Mouse (Mus musculus) central nervous system, embryonic 14 days (tissue): Measurements from ENCODE around the gene Rhobtb3. TPM values are rescaled to one million over a fixed set of nuclear protein-coding genes. Genes with fewer than 3 reads are reported as not detected.

Source experiments
- polyA plus RNA-seq: library from polyadenylated mRNA; depleted of rRNA; stranded (reverse); fragments of >200 nt; gene quantifications from 2 replicates; pipeline ENCODE4 v1.2.3, GENCODE M21; 2012; rRNA removed

The Rhobtb3 gene
- polyA plus RNA-seq, result 22.8 and 23.8 TPM in 2 replicates

DNA sequence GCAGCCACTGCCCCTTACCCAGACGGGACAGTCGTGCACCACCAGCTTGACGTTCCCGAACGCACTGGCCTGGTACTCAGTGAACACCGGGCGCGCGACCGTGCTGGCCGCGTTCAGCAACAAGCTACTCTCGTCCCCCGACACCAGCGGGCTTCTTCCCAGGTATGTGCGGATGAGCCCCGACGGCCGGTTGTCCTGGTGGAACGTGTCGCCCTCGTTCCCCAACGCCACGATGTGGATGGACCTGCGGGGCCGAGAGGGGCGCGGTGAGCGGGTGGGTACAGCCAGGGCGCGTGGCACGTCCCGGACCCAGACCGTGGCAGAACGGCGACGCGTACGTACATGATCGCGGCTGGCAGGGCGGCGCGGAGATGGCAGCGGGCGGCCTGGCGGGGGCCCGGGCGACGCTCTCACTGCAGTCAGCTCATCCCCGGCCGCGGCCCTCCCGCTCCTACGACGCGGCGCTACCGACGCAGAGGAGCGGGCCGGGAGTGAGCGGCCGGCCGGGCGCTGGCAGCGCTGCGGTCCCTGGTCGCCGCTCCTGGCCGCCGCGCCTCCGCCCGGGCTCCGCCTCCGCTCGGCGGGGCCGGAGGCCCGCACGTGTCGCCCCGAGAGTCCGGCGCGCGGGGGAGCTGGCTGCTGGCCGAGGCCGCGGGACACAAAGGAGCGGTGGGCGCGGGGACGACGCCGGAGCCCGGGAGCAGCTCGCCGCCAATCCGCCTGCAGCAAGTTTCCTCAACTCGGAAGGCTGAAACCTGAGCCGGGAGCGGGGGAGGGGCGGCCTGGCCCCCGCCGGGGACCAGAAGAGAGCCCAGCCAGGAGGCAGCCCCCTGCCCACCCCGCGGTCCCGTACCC is at the start of gene Rhobtb3:
Rhobtb3 (minus strand) TSS at position 737 of the 855 bp plus-strand sequence.

GRCm38 (mm10) chr13:75966850-75967249 is 23.1 kb upstream of the Rhobtb3 start, which contains the start of gene Spata9:
Gene Spata9 (plus strand): TSS chr13:75967150.

DNA sequence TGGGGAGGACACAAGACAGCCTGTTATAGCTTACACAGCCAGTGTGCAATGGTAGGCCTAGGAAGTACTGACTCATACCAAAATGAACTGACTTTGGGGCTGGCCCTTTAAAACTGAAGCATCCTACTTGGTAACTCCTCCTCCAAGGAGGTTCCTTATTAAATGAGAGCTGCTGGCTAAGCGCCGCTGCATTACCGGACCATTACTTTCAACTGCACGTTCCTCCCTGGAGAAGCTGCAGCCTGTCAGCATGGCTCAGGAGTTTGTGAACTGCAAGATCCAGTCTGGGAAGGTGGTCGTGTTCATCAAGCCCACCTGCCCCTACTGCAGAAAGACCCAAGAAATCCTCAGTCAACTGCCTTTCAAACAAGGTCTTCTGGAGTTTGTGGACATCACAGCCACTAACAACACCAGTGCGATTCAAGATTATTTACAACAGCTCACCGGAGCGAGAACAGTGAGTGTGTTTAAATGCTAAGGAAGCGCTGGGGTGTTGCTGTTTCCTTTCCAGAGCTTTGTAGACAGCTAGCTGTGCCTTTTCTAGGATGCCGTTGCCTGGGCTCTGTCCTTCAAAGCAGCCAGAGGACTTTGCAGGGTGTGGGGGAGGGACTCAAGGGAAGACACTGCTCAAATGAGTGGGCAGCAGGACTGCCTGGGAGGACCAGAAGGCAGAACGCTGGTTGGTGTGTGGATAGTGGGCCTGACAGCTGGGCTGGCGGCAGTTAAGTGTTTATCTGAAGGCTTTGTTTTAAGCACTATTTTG is 103.8 kb downstream of the Rhobtb3 start, which contains the start of gene Glrx:
Glrx (plus strand) TSS at position 150 of the 763 bp plus-strand sequence.

Other genes starting within 250 kb of the Rhobtb3 start
- gene Ell2, start 237.2 kb downstream of the Rhobtb3 start, polyA plus RNA-seq, result 1.5 and 3.0 TPM in 2 replicates
- 30.0 and 30.3 TPM in 2 replicates for gene Glrx, start 104.1 kb downstream of the Rhobtb3 start, polyA plus RNA-seq
- 0.41 and 0.64 TPM in 2 replicates for gene Spata9, start 23.2 kb upstream of the Rhobtb3 start, polyA plus RNA-seq
- 12.4 and 13.3 TPM in 2 replicates for gene Rfesd, start 74.8 kb upstream of the Rhobtb3 start, polyA plus RNA-seq
- gene Gpr150, start 113.1 kb upstream of the Rhobtb3 start, polyA plus RNA-seq, result 0.95 and 1.1 TPM in 2 replicates
- 4.4 and 4.5 TPM in 2 replicates for gene Arsk, start 154.7 kb upstream of the Rhobtb3 start, polyA plus RNA-seq
- 14.5 TPM in 2 replicates for gene Ttc37, start 154.8 kb upstream of the Rhobtb3 start, polyA plus RNA-seq